Mouse (Mus musculus): ENCODE measurements around the gene Olfr1044.
"Not testable (repeated sequence)": the region's sequence is repeated elsewhere in the genome, so short reads cannot be mapped to it uniquely, and the experiment has no call there.

Olfr1044 gene

GRCm38 (mm10) chr2:86177720-86178119 is at the start of gene Olfr1044:
TSS of gene Olfr1044 (minus strand) at chr2:86177820.
- no peak for DNase-seq (ENCODE audit: low spot score)

GRCm38 (mm10) chr2:86219214-86219613 is 41.6 kb upstream of the Olfr1044 start, which contains the start of gene Olfr1046:
TSS of gene Olfr1046 (minus strand) at chr2:86219314.
- no peak for DNase-seq (ENCODE audit: low spot score)

GRCm38 (mm10) chr2:86202909-86203308 is 25.3 kb upstream of the Olfr1044 start, which contains the start of gene Olfr1045:
TSS of gene Olfr1045 (minus strand) at chr2:86203009.
- no peak for DNase-seq (ENCODE audit: low spot score)

GRCm38 (mm10) chr2:86195863-86196262 is 18.2 kb upstream of the Olfr1044 start:
- DNase-seq (ENCODE audit: low spot score), result no peak

- no peak for DNase-seq (ENCODE audit: low spot score)
These were observed 8.0 kb upstream of the Olfr1044 start, which contains the start of gene Olfr52 for GRCm38 (mm10) chr2:86185583-86185982. TSS of gene Olfr52 (minus strand) at chr2:86185683.

- DNase-seq (ENCODE audit: low spot score), result no peak
These were observed 2.3 kb upstream of the Olfr1044 start for GRCm38 (mm10) chr2:86179950-86180349.

GRCm38 (mm10) chr2:86175422-86175821 is 2.2 kb downstream of the Olfr1044 start:
- not testable (repeated sequence) for DNase-seq (ENCODE audit: low spot score)

GRCm38 (mm10) chr2:86167422-86167821 is 10.2 kb downstream of the Olfr1044 start, which contains the start of gene Olfr1043:
TSS of gene Olfr1043 (minus strand) at chr2:86167522.
- DNase-seq (ENCODE audit: low spot score), result no peak

- DNase-seq (ENCODE audit: low spot score), result no peak
These were observed 15.9 kb downstream of the Olfr1044 start, which contains the start of gene Olfr1042 for GRCm38 (mm10) chr2:86161738-86162137. TSS of gene Olfr1042 (minus strand) at chr2:86161838.

- no peak for DNase-seq (ENCODE audit: low spot score)
These were observed 31.0 kb downstream of the Olfr1044 start, which contains the start of gene Olfr1040 for GRCm38 (mm10) chr2:86146632-86147031. TSS of gene Olfr1040 (minus strand) at chr2:86146732.

GRCm38 (mm10) chr2:86135828-86136227 is 41.8 kb downstream of the Olfr1044 start, which contains the start of gene Olfr1039:
TSS of gene Olfr1039 (minus strand) at chr2:86135928.
- DNase-seq (ENCODE audit: low spot score), result no peak

Data from urinary bladder, postnatal 25 days (tissue).